Comparison of ENCODE assay signal across 8 mouse cellular contexts in the genomic region with DNA sequence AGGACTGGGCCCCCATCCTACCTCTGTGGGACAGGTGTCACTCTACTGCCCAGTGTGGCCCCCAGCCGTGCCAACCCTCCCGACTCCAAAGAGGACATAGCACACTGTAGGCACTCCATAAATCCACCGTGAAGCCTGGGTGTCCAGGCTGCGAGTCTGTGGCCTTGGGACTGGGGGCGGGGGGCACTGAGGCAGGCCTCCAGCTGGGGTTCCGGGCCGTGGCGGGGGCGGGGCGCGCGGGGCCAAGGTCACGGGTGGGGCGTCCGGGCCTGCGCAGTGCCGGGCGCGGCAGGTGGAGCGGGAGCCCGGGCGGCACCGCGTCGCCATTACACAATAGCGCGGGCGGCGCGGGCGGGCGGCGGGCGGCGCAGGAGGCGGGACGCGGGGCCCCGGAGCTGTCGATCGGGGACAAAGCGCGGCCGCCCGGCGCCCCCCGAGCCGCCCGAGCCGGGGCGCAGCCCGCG. TPM values are rescaled to one million over a fixed set of nuclear protein-coding genes. Genes with fewer than 3 reads are reported as not detected.
DNase-seq lines count a peak whose midpoint lies in the region.

Aes (plus strand) TSS at position 326 of the 464 bp plus-strand sequence.

- H3K4me1 ChIP-seq in hindbrain, embryonic 10.5 days (replicated peaks): peaks cover 49% of the 10 kb centered on the region

- H3K4me3 ChIP-seq in hindbrain, embryonic 10.5 days: peak within 1 kb of the TSS; percentile 94

- no peaks in the 10 kb centered on the region for H3K9me3 ChIP-seq in hindbrain, embryonic 10.5 days

- peaks cover 44% of the 10 kb centered on the region for H3K27me3 ChIP-seq in hindbrain, embryonic 10.5 days (ENCODE audit: insufficient read depth, poor library complexity, severe bottlenecking)

- DNase-seq in MN1 (ENCODE audit: low spot score): peak; percentile 64
- DNase-seq in cerebellum, adult 18-20 months: peak; percentile 83 to 93
- DNase-seq in frontal cortex, adult 2 months (ENCODE audit: extremely low spot score in 1 of 2, low spot score in 1 of 2): peak in 1 of 2 experiments; percentile 75
- DNase-seq in hindbrain, embryonic 10.5 days (ENCODE audit: low spot score): peak; percentile 58
- peak; percentile 58 to 59 for DNase-seq in layer of hippocampus, postnatal 14 days (ENCODE audit: low spot score in 2 of 2)
- DNase-seq in lung, postnatal 14 days: peak; percentile 85
- peak; percentile 83 for DNase-seq in right cerebral cortex, adult 18-20 months
- DNase-seq in urinary bladder, postnatal 25 days (ENCODE audit: low spot score): peak; percentile 77

- 1% methylated on average over 53 of the region's 53 CpGs for WGBS in hindbrain, embryonic 10.5 days

- peaks cover 13% of the 10 kb centered on the region; the same call in 1 of the 2 replicates for H3K36me3 ChIP-seq in hindbrain, embryonic 10.5 days

- peak within 1 kb of the TSS; percentile 98 for H3K27ac ChIP-seq in hindbrain, embryonic 10.5 days

RNA-seq across cellular contexts. Expression of gene Aes, which starts in this region (rescaled TPM):
- polyA plus RNA-seq in frontal cortex, adult 2 months (2012; rRNA removed): 867 and 972 TPM in 2 replicates
- polyA plus RNA-seq in hindbrain, embryonic 10.5 days (2016; fragmentation: Nextera tagmentation; extraction: Ambion mirVana): 297 and 430 TPM in 2 replicates
- 100 to 1,000 TPM; 639 to 673 TPM for total RNA-seq in layer of hippocampus, postnatal 14 days (2021)
